Mouse (Mus musculus) limb, embryonic 11.5 days (tissue): ENCODE measurements around the gene Kiz. TPM values are rescaled to one million over a fixed set of nuclear protein-coding genes. Genes with fewer than 3 reads are reported as not detected.

Experiments
- ATAC-seq: fragments of 200-750 bp; cut with Nextera tagmentation; 2 replicates; pipeline ENCODE4 v1.8.0; 2017; ENCODE audit warnings: low read depth; ENCODE audit not compliant: insufficient number of reproducible peaks, low FRiP score, low TSS enrichment
- DNase-seq: peaks from one replicate; pipeline ENCODE4 v3.0.0-alpha.2; 2015; ENCODE audit warnings: low spot score
- H3K27ac ChIP-seq: fragments of 300-500 bp; sonication (generic); replicated peaks from 2 replicates; pipeline ENCODE4 v1.5.1; 2014; ENCODE audit warnings: low read depth, mild to moderate bottlenecking, low read length
- H3K27me3 ChIP-seq: fragments of 300-500 bp; sonication (generic); 2 replicates; pipeline ENCODE4 v1.6.1; 2014; ENCODE audit warnings: mild to moderate bottlenecking, low read length, mixed read lengths; ENCODE audit not compliant: control insufficient read depth, insufficient read depth
- H3K36me3 ChIP-seq: fragments of 300-500 bp; sonication (generic); 2 replicates; pipeline ENCODE4 v1.6.1; 2014; ENCODE audit warnings: mild to moderate bottlenecking, low read length, moderate library complexity, mixed read lengths; ENCODE audit not compliant: control insufficient read depth, insufficient read depth
- H3K4me1 ChIP-seq: fragments of 300-500 bp; sonication (generic); 2 replicates; pipeline ENCODE4 v1.6.1; 2014; ENCODE audit warnings: low read length, mixed read lengths; ENCODE audit not compliant: control insufficient read depth, insufficient read depth
- H3K4me2 ChIP-seq: fragments of 300-500 bp; sonication (generic); 2 replicates; pipeline ENCODE4 v1.6.1; 2014; ENCODE audit warnings: low read depth, mild to moderate bottlenecking, moderate library complexity; ENCODE audit not compliant: severe bottlenecking
- H3K4me3 ChIP-seq: fragments of 300-500 bp; sonication (generic); 2 replicates; pipeline ENCODE4 v1.5.1; 2014; ENCODE audit warnings: low read depth, low read length
- H3K9ac ChIP-seq: fragments of 300-500 bp; sonication (generic); 2 replicates; pipeline ENCODE4 v1.6.1; 2014; ENCODE audit warnings: mild to moderate bottlenecking, low read length
- H3K9me3 ChIP-seq: fragments of 300-500 bp; sonication (generic); 2 replicates; pipeline ENCODE4 v1.6.1; 2016; ENCODE audit warnings: low read length; ENCODE audit not compliant: control insufficient read depth
- WGBS: fragments of 180-500 bp; shearing (Covaris S2); extraction: QIAGEN DNeasy Blood & Tissue Kit; methylation state at CpG from one replicate; pipeline ENCODE4 v1.1.7; 2014; 5-methylcytosine and 5-hydroxymethylcytosine counted together
- polyA plus RNA-seq: library from polyadenylated mRNA; unstranded; fragments of >200 nt; fragmentation: Nextera tagmentation; extraction: Ambion mirVana; gene quantifications from 2 replicates; pipeline ENCODE4 v1.2.1, GENCODE M21; 2014

The Kiz gene
- polyA plus RNA-seq, 1 experiment from 2014 or later, result 31.1 TPM

- Histone ChIP-seq H3K27me3 (no peaks in the 10 kb centered on the region), H3K4me2 (no peak overlapping the region), H3K9ac (no peak overlapping the region), H3K4me3 (no peak overlapping the region), H3K36me3 (no peaks in the 10 kb centered on the region), H3K4me1 (no peaks in the 10 kb centered on the region), H3K9me3 (no peaks in the 10 kb centered on the region), H3K27ac (no peak overlapping the region)
- 78% methylated on average over 3 of the region's 3 CpGs for WGBS
- DNase-seq (no peak), ATAC-seq (no peak)
These were observed 119.9 kb downstream of the Kiz start for GRCm38 (mm10) chr2:146975453-146976028.

- H3K4me2 ChIP-seq, result no peak overlapping the region
- H3K27me3 ChIP-seq, result no peaks in the 10 kb centered on the region
- no peak overlapping the region for H3K9ac ChIP-seq
- DNase-seq, result no peak
- WGBS, result 91% methylated on average over 2 of the region's 2 CpGs
- no peak overlapping the region for H3K27ac ChIP-seq
- no peak for ATAC-seq
- no peaks in the 10 kb centered on the region for H3K4me1 ChIP-seq
- H3K9me3 ChIP-seq, result no peaks in the 10 kb centered on the region
- H3K36me3 ChIP-seq, result no peaks in the 10 kb centered on the region
- H3K4me3 ChIP-seq, result no peak overlapping the region
These were observed 127.1 kb downstream of the Kiz start for GRCm38 (mm10) chr2:146982786-146983185.

GRCm38 (mm10) chr2:146984831-146985230, 129.2 kb downstream of the Kiz start:
- DNase-seq (no peak), ATAC-seq (no peak)
- 93% methylated on average over 2 of the region's 2 CpGs for WGBS
- Histone ChIP-seq H3K9me3 (no peaks in the 10 kb centered on the region), H3K4me1 (no peaks in the 10 kb centered on the region), H3K4me2 (no peak overlapping the region), H3K9ac (no peak overlapping the region), H3K36me3 (no peaks in the 10 kb centered on the region), H3K4me3 (no peak overlapping the region), H3K27me3 (no peaks in the 10 kb centered on the region), H3K27ac (no peak overlapping the region)

- no peak for ATAC-seq
These were observed 130.1 kb downstream of the Kiz start for GRCm38 (mm10) chr2:146985807-146986206.

GRCm38 (mm10) chr2:146986429-146986828, 130.8 kb downstream of the Kiz start:
- no peak overlapping the region for H3K9ac ChIP-seq
- no peaks in the 10 kb centered on the region for H3K9me3 ChIP-seq
- no peak overlapping the region for H3K27ac ChIP-seq
- no peak for ATAC-seq
- no peaks in the 10 kb centered on the region for H3K4me1 ChIP-seq
- H3K4me2 ChIP-seq, result no peak overlapping the region
- no peak overlapping the region for H3K4me3 ChIP-seq
- H3K27me3 ChIP-seq, result no peaks in the 10 kb centered on the region
- DNase-seq, result no peak
- H3K36me3 ChIP-seq, result no peaks in the 10 kb centered on the region

More at GRCm38 (mm10) chr2:146985807-146986206, 130.1 kb downstream of the Kiz start:
- Histone ChIP-seq H3K9ac (no peak overlapping the region), H3K27me3 (no peaks in the 10 kb centered on the region), H3K4me1 (no peaks in the 10 kb centered on the region), H3K4me2 (no peak overlapping the region), H3K27ac (no peak overlapping the region), H3K4me3 (no peak overlapping the region), H3K36me3 (no peaks in the 10 kb centered on the region), H3K9me3 (no peaks in the 10 kb centered on the region)
- DNase-seq, result no peak
- 90% methylated on average over 1 of the region's 1 CpGs for WGBS

GRCm38 (mm10) chr2:147007265-147007664, 151.6 kb downstream of the Kiz start:
- H3K4me3 ChIP-seq, result no peak overlapping the region
- DNase-seq, result no peak
- H3K36me3 ChIP-seq, result no peaks in the 10 kb centered on the region
- no peaks in the 10 kb centered on the region for H3K27me3 ChIP-seq
- no peak overlapping the region for H3K27ac ChIP-seq
- no peak for ATAC-seq
- H3K9me3 ChIP-seq, result no peaks in the 10 kb centered on the region
- 95% methylated on average over 2 of the region's 2 CpGs for WGBS
- 0 out of 2 replicates have a peak, but pooled peaks cover 2% of the 10 kb centered on the region for H3K4me1 ChIP-seq
- H3K4me2 ChIP-seq, result no peak overlapping the region
- no peak overlapping the region for H3K9ac ChIP-seq

- H3K9ac ChIP-seq, result no peak overlapping the region
- H3K27me3 ChIP-seq, result no peaks in the 10 kb centered on the region
- H3K4me3 ChIP-seq, result no peak overlapping the region
- no peak overlapping the region for H3K4me2 ChIP-seq
- ATAC-seq (no peak), DNase-seq (no peak)
- H3K27ac ChIP-seq, result no peak overlapping the region
- no peaks in the 10 kb centered on the region for H3K36me3 ChIP-seq
- no peaks in the 10 kb centered on the region for H3K9me3 ChIP-seq
- 0 out of 2 replicates have a peak, but pooled peaks cover 2% of the 10 kb centered on the region for H3K4me1 ChIP-seq
These were observed 153.4 kb downstream of the Kiz start for GRCm38 (mm10) chr2:147009084-147009483.

GRCm38 (mm10) chr2:147010141-147010540, 154.5 kb downstream of the Kiz start:
- Histone ChIP-seq H3K27ac (no peak overlapping the region), H3K9me3 (no peaks in the 10 kb centered on the region), H3K4me1 (0 out of 2 replicates have a peak, but pooled peaks cover 5% of the 10 kb centered on the region), H3K27me3 (no peaks in the 10 kb centered on the region), H3K36me3 (no peaks in the 10 kb centered on the region), H3K4me3 (no peak overlapping the region), H3K4me2 (no peak overlapping the region), H3K9ac (no peak overlapping the region)
- 93% methylated on average over 4 of the region's 4 CpGs for WGBS
- no peak for ATAC-seq
- no peak for DNase-seq

GRCm38 (mm10) chr2:147010952-147011351, 155.3 kb downstream of the Kiz start:
- no peak overlapping the region for H3K9ac ChIP-seq
- H3K4me3 ChIP-seq, result no peak overlapping the region
- H3K4me2 ChIP-seq, result no peak overlapping the region
- no peaks in the 10 kb centered on the region for H3K36me3 ChIP-seq
- H3K9me3 ChIP-seq, result no peaks in the 10 kb centered on the region
- no peak overlapping the region for H3K27ac ChIP-seq
- H3K4me1 ChIP-seq, result 0 out of 2 replicates have a peak, but pooled peaks cover 5% of the 10 kb centered on the region
- no peak for DNase-seq
- 96% methylated on average over 9 of the region's 9 CpGs for WGBS
- no peaks in the 10 kb centered on the region for H3K27me3 ChIP-seq
- ATAC-seq, result no peak
